Mouse (Mus musculus): ENCODE results near the gene Tmco2.
"Not testable (repeated sequence)": the region's sequence is repeated elsewhere in the genome, so short reads cannot be mapped to it uniquely, and the experiment has no call there.

GRCm38 (mm10) chr4:121059218-121059617 lies 49.8 kb downstream of the Tmco2 start:
- not testable (repeated sequence) for TF ChIP-seq CTCF (IDR thresholded peaks at IDR 0.05; ENCODE audit: low read depth, low read length); POLR2A (IDR thresholded peaks at IDR 0.05; ENCODE audit: insufficient read depth, low read length)
